Mouse (Mus musculus) heart, postnatal 25 days (tissue): ENCODE data around the gene Rapgef5. TPM values are rescaled to one million over a fixed set of nuclear protein-coding genes. Genes with fewer than 3 reads are reported as not detected.

Experiments
- DNase-seq: peaks from one replicate; pipeline ENCODE4 v3.0.0; 2022; ENCODE audit warnings: low spot score
- intact Hi-C: fragments of 180-260 bp; cut with DNase I; formaldehyde crosslinking; loops from one replicate; pipeline ENCODE4 v1.15.1; 2025
- total RNA-seq, 2 experiments: library from RNA; stranded (reverse); gene quantifications; 2 replicates each; pipeline ENCODE4 v1.2.3; 2021

Rapgef5 gene
- total RNA-seq, 2 experiments from 2014 or later = 31.7 to 37.9 TPM

DNA sequence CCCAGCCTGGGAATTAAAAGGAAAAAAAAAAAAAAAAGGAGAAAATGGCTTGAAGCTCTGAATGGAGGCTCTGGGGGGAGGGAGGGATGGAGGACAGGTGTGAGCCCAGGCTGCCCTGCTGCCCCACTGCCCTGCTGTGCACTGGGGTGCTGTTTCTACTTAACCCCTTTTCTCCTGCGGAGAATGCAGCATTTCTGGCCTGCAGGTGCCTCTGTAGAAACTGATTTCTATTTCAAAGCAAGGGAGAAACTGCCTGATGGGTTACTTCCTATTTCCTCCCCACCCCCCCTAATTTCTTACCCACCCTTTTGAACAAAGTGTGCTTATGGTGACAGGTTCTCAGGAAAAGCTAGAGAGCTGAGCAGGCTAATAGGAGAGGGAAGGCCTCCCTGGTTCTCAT is 176.5 kb downstream of the Rapgef5 start:
- no peak for DNase-seq

DNA sequence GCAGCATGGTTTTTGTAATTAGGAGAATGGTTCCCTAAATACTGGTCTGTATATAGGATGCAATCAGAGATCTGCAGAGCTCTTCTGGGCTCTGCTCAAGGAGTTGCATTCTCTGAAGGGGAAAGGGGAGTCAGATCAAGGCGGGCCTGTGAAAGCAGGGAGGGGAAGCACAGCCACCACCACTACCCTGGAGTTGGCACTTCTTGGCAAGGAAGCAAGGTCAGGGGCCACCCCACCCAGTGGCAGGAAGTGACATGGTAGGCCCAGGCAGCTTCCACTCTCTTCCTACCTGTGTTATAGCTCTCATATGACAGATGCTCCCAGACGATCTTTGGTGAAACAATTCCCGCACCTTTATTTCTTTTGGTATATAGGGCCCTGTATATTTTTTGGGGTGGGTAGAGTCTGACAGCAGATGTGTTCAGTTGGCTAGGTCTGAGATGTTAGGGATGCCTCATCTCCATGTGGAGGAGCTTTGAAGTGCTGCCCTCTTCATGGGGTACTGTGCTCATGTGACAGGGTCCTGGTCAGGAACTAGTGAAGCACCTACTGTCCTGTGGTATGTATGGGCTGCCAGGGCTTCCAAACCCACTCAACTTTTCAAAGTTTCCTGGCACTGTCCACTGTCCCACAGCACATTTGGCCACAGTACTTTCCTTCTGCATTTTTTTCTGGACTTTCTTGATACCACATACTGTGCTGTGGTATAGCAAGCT is 183.8 kb downstream of the Rapgef5 start:
- intact Hi-C loops = loop anchor here (5.0 kb wide), 1 partner anchor 43 kb away; no protein-coding TSS in a partner anchor
- no peak for DNase-seq

More for the DNA sequence above, 176.5 kb downstream of the Rapgef5 start:
- intact Hi-C loops = no loop called here

DNA sequence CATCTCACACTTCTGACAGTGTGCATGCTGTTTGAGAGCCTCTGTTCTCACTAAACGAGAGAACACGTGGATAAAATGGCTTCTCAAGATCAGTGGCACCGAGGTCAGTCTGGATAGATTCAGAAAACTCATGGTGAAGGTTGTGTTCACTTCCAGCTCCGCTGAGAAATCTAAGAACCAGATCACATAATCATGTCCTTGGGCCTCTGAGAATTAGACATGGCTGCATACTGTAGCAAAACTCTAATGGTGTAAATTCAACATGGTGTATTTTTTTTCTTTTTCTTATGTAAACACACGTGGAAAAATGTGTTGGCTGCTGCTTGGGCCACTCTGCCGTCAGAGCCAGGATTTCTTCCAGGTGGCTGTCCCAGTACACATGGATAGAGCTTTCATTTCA is 184.6 kb downstream of the Rapgef5 start:
- no peak for DNase-seq
- intact Hi-C loops = no loop called here

DNA sequence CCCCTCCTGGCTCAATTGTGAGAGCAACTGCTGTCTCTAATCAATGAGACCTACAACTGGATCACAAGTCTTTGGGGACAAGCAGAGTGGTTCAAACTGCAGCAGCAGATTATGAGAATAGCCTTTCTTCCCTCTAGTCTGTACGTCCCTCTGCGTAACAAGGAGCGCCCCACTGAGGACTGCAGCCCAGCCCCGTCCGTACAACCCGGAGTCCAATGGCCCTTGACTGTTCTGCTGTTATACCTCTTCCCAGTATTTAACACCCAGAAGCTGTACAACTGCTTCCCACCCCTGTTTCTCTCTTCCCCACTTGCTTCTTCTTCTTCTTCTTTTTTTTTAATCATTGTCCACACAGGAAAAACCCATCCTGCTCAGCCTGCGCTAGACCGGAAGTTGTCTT is 186.0 kb downstream of the Rapgef5 start:
- intact Hi-C loops = no loop called here
- DNase-seq = no peak

DNA sequence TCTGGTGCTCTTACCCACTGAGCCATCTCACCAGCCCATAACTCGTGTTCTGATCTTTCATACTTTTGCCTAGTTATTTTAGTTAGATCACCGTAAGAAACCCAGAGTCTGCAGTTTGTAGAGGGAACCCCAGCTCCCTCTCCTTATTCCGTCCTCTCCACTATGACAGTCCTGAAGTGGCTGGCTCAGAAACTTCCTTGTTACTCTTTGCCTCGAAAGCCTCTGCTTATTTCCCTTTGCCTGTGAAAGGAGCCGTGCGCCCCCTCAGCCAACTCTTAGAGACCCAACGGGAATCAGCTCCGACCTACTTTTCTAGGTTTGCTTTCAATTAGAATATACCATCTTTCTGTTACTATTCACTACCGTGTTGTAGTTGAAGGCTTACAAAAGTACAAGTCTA is 186.6 kb downstream of the Rapgef5 start:
- no peak for DNase-seq
- intact Hi-C loops = no loop called here

DNA sequence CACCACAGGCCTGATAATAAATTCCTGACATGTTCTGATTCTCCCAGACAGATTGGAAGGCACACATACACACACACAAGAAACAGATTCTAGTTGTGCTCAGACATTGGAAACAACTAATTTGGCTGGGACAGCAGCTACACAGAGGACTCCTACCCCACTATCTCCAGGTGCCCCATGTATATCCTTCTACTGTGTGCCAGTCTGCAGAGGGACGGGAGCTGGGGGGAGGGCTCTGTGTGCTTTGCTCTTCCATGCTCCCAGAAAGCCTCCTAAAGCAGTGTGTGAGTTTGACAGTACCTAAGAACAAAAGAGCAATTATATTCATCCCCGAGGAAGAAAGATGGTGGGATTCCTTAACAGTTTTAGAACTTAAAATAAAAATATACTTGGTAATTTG is 187.1 kb downstream of the Rapgef5 start:
- no peak for DNase-seq
- intact Hi-C loops = no loop called here

DNA sequence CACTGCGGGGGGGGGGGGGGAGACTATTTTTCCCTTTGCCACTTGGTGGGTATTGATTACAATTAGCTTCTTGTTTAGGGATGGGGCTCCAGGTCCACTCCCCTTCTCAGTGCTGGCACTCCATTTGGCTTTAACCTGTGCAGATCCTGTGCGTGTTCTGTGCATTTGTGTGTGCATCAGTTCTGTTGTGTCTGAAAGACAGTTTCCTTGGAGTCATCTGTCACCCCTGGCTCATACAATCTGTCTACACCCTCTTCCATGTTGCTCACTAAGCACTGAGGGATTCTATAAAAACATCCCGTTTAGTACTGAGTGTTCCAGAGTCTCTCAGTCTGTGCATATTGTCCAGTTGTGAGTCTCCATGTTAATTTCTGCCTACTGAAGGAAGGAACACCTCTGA is 189.0 kb downstream of the Rapgef5 start:
- DNase-seq = no peak
- intact Hi-C loops = no loop called here

DNA sequence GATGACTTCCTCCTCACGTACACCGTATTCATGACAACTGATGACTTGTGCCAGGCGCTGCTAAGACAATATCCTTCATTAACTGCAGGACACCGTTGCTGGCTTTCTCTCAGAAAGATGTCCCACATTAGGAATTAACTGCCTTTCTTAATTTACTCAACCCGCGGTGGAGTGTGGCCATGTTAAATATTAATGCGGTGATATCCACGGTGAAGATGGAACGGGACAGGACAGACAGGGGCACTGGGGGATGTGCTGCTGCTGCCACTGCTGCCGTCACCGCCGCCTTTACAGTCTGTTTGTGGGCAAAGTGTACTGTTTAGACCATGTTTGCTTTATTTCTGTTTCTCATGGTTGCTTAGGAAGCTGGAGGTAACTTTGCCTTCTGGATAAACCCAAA is 193.0 kb downstream of the Rapgef5 start:
- DNase-seq = no peak
- intact Hi-C loops = no loop called here

DNA sequence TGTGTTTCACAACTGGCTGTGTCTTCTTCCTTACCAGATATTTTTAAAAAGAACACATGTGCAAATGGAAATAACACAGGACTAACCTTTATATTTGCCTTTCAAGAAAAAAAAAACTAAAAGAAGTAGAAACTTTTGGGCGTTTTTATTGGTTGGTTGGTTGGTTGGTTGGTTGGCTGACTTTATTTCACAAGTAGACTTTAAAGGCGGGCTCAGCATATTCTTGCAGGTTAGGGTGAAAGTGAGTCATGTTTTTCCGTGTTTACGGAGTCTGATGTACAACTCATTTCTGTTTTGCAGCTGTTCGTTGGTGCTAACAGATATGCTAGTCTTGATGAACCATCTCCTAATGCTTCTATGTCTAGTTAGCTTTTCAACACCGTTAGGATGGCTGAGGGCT is 196.2 kb downstream of the Rapgef5 start:
- no peak for DNase-seq
- intact Hi-C loops = no loop called here

DNA sequence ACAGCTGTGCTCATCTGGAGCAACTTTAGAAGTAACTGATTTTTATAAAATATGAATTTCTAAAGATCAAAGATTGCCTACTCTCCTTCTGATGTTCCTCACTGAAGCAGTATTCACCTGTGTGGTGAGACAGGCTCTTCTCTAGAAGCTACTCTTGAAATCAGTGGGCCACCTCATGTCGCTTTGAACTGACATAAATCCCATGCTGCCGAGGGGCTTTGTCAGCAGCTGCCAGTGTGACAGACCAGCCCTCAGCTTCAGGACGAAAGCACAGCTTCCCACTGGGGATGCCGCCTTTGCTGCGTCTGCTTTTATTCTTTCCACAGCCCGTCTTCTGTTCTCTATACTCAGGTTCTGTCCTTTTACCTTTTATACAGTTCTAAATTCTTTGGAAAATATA is 197.3 kb downstream of the Rapgef5 start:
- intact Hi-C loops = no loop called here
- DNase-seq = no peak

DNA sequence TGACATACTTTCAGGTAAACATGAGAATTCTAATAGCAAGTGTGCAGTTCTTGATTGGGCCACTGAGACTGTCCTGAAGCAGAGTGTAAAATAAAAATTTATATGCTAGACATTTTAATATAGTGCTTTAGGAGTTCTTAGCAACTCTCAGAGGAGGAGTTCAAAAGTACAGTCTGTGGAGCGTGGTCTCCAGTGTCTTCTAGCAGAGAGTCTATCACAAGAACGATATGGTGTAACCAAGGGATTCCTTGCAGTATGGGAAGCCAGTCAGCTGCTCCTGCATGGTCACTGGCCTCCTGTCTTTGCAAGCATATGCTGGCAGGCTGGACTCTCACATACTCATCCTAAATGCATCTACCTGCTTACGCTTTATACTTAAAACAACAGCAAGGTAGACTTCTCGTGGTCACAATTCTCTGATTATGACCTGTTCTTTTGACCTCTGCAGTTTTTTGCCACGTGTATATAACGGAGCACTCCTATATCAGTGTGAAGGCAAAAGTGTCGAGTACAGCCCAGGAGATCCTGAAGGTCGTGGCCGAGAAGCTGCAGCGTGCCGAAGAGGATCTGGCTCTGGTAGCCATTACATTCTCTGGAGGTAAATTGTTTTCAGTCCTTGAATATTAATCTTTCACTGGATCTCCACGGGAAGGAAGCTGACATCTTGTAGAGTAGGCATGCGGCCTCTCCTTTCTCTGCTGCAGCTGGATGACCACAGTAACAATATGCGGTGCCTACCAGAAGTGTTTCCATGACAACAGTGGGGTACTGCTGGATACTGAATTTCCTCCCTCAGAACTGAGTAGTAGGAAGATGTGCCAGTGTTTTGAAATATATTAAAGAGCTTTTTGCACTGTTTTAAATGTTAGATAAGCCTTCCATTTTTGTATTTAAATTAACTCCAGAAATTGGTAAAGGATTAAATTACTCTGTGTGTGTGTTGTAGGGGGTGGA is 204.8 kb downstream of the Rapgef5 start:
- no peak for DNase-seq
- intact Hi-C loops = loop anchor here (5.0 kb wide), 1 partner anchor 41 kb away; no protein-coding TSS in a partner anchor

DNA sequence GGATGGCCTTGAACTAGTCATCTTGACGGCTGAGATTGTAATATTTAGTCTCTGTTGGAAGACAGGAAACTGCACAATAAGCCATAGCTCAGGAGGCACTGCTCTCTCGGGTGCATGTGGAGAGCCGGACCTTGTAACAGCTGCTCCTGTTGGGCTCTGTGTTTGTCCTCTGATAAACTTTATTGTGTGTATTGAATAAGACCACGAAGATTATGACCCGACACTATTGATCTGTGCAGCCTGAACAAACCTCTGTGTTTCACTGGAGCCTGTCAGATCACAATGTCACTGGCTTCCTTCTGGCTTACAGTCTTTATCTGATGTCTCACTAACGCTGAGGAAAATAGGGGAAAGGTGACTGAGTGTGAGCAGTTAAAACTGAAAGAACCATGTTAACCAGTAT is 205.5 kb downstream of the Rapgef5 start:
- DNase-seq = no peak

DNA sequence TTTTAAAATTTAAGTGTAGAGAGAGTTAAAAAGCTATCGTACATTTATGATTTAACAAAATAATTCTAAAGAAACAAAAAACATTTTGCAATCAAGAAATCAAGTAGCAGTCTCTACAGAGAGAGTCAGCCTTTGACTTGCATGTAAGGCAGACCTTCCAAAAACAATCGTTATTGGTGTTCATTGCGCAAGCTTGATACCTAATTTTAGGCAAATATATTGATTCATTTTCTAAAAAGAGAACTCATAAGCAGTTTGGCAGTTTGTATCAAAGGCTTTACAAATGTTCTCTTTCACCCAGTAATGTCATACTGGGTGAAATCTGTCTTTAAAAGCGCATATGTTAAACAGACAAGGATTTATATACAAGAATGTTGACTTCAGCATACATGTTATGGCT is 208.7 kb downstream of the Rapgef5 start:
- intact Hi-C loops = no loop called here
- no peak for DNase-seq

More for the DNA sequence above, 205.5 kb downstream of the Rapgef5 start:
- intact Hi-C loops = loop anchor here (5.0 kb wide), 1 partner anchor 41 kb away; no protein-coding TSS in a partner anchor

DNA sequence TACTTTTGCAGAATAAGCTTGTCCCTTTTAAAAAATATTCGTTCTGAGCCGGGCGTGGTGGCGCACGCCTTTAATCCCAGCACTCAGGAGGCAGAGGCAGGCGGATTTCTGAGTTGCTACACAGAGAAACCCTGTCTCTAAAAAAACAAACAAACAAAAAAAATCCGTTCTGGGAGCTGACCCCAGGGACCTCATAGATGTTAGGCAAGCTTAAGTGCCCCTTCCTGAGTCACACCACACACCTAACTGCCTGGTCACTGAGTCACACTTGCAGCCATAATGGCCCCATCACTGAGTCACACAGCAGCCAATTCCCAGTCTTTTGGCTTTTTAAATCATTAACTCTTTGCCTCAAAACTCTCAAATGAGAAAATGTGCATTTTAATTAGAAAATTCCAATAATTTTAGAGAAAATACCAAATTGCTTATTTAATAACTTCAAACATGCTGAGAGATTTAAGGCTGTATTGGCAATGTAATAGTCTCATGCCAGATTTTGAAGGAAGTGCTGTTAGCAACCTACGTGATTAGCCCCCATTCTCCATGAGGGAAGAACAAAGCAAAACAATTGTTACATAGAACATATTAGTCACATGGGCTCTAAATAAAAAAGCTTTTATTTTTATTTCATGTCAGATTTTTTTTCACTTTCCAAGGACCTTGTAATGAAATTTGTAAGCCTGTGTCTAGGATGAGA is 211.3 kb downstream of the Rapgef5 start:
- DNase-seq = no peak
- intact Hi-C loops = no loop called here

DNA sequence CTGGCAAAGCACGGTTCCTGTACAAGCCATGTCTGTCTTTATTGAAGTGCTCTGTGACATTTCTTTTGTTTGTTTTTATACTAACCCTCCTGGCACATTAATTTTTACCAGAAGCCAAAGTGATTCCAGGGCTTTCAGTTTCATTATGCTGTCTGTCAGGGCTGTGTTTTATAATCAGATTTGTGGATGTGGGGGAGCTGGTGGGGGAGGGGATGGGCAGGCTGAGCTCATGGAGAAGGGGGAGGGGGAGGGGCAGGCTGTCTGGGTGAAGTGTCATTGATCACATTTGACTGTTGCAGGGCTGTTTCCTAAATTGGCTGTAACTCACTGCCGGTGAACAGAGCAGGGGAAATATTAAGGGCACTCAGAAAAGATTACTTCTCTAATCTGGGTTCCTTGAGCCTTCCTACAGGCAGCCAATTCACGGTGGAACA is 211.9 kb downstream of the Rapgef5 start:
- DNase-seq = no peak
- intact Hi-C loops = no loop called here

DNA sequence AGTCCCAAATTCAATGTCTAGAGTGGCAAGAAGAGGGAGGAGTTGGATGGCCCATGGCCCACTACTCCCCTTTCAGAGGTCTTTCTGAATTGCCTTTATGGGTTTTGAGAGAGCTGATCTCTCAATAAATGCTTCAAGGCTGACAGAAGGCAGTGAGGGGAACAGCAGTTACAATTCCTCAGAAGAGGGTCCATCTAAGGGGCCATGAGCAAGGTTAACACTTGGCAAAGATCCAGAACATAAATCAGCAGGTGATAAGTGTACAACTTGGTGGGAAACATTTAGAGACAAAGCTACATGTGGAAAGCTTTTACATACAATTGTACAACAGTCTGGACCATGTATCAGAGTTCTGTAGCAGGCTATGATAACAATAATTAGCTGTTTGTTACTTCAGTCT is 217.3 kb downstream of the Rapgef5 start:
- intact Hi-C loops = no loop called here
- DNase-seq = no peak

DNA sequence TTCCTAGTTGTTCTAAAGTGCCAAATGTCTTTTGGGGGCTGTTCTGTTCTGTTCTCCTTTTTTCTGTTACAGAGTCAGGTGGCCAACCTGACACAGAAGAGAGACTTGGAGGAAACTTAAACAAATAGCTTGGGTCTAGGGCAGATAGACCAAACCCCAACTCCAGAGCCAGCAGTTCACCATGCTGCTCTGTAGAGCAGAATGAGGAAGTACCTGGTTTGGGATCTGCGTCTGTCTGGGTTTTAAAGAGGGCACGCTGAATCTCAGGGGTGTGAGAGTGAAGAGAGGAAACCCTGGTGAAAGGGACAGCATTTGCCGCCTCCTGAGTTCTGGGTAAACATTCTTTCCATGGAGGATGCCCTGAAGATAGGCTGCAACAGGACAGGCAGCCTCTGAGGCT is 219.9 kb downstream of the Rapgef5 start:
- intact Hi-C loops = no loop called here
- no peak for DNase-seq

DNA sequence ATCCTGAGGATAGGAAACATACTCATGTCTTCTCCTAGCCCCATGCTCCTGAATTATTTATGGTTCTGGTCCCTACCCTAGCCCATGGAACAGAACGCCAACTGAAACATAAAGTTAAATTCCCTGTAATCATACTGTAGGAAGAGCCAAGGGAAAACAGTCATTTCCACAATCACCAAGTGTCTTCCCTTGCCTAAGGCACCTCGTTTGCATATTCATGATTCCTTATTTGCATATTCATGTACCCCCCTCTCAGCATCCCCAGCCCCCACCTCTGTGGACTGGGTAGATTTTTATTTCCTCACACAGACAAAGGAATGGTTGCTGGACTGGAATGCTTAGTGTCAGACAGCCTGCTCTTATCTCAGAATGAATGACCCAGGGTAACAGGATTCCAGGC is 220.6 kb downstream of the Rapgef5 start:
- DNase-seq = no peak
- intact Hi-C loops = no loop called here

DNA sequence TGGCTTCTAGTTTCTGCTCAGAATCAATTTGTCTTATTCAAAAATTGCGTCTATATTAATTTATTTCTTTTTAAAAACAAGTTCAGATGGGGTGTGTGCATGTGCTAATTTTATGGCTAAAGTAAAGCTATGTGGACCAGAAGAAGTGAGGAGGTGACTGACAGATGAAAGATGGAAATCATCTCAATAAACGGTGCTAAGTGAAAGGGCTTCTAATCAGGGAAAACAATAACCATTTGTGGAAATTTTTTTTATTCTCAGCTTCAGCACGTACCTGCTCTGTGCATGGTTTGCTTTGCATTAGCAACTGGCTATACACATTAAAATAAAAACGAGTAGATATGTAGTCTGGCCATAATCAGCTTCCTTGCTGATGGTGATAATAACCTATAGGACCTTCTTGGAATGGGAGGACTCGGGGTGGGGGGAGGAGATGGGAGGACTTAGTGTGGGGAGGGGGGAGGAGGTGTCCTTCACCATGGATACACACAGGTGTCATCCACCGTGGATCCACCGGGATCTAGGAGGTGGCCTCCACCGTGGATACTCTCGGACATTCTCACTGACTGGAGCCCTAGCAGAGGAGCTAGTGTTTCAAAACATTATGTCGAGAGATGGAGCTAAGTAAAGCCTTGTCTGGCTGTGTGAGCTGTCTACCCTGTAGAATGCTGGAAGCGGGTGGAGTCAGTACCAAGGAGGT is 221.2 kb downstream of the Rapgef5 start:
- no peak for DNase-seq
- intact Hi-C loops = no loop called here

DNA sequence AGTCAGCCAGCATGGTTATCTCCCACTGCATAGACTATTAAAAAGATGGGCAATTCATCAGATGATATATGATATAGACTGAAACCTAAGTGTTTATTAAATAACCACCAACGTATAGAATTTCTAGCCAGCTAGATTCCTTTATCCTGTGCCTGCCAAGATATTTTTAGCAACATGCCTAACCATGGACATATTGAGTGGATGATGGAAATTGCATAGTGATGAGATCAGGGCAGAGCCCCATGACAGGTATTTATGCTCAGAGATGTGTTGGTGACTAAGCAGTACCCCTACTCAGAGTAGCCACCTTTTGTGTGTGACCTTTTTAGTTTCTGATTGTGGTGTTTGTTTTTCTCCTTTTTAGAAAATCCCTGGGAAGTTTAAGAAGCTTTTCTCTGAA is 226.2 kb downstream of the Rapgef5 start:
- no peak for DNase-seq
- intact Hi-C loops = no loop called here
